Mouse (Mus musculus): Measurements from ENCODE around the gene Lce1c. TPM values are rescaled to one million over a fixed set of nuclear protein-coding genes. Genes with fewer than 3 reads are reported as not detected.
A peak's percentile ranks its signal among the peaks of the same experiment; 100 is the strongest.
"Not testable (repeated sequence)": the region's sequence is repeated elsewhere in the genome, so short reads cannot be mapped to it uniquely, and the experiment has no call there.

Gene Lce1c
- polyA plus RNA-seq, 1 experiment from 2014 or later: not detected

DNA sequence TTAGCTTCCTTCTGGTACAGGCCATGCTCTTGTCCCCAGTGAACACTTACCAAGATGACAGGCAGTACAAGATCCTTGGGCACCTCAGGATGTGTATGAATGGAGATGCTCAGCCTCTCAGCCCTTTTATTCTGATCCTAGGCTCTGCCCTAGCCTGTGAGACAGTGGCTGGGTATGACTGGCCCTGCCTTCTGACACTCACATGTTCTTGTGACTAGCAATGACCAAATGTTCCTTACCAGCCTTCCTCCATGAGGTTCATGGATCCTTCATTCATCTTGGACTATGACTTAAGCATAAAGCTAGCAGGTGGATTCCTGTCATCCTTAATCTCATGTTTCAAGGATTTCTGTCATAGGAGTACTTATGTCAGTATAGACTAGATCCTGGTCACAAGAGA lies 8.8 kb upstream of the Lce1c start, which contains the start of gene Lce1a2:
Gene Lce1a2, minus strand, starts transcription at position 101 of the 400 bp plus-strand sequence.
- Histone ChIP-seq H3K4me1 (ENCODE audit: insufficient read depth) (no peaks in the 10 kb centered on the region), H3K36me3 (replicated peaks; ENCODE audit: insufficient read depth, low read length) (no peaks in the 10 kb centered on the region), H3K27ac (ENCODE audit: low read depth) (no peak within 1 kb of the TSS), H3K9ac (replicated peaks) (no peak within 1 kb of the TSS), H3K9me3 (ENCODE audit: low read length) (no peaks in the 10 kb centered on the region), H3K4me2 (ENCODE audit: low read depth, low read length) (no peak within 1 kb of the TSS), H3K4me3 (ENCODE audit: low read depth, low read length) (no peak within 1 kb of the TSS), H3K27me3 (ENCODE audit: insufficient read depth, low read length) (no peaks in the 10 kb centered on the region)
- DNase-seq (no peak), ATAC-seq (no peak)
- TF ChIP-seq EP300 (IDR thresholded peaks at IDR 0.05; ENCODE audit: low read depth): no peak
- no peak for TF ChIP-seq CTCF (IDR thresholded peaks at IDR 0.05; ENCODE audit: low read depth)

DNA sequence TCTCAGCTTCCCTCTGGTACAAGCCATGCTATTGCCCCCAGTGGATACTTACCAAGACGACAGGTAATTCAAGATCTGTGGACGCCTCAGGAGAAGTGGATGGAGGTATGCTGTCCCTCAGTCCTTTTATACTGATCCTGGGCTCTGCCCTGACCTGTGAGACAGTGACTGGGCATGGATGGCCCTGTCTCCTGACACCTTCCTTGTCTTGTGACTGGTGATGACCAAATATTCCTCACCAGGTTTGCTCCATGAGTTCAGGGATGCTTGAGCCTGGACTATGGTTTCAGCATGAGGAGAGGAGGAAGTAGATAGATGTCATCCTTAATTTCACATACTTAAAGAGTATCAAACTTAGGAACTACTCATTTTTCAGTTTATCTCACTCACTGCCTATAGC lies 8.1 kb downstream of the Lce1c start, which contains the start of gene Lce1d:
Gene Lce1d, minus strand, starts transcription at position 101 of the 400 bp plus-strand sequence.
- DNase-seq: no peak
- H3K27me3 ChIP-seq (ENCODE audit: insufficient read depth, low read length): no peaks in the 10 kb centered on the region
- no peaks in the 10 kb centered on the region for H3K36me3 ChIP-seq (replicated peaks; ENCODE audit: insufficient read depth, low read length)
- H3K4me1 ChIP-seq (ENCODE audit: insufficient read depth): no peaks in the 10 kb centered on the region
- no peak within 1 kb of the TSS for H3K4me3 ChIP-seq (ENCODE audit: low read depth, low read length)
- ATAC-seq: no peak
- H3K4me2 ChIP-seq (ENCODE audit: low read depth, low read length): no peak within 1 kb of the TSS
- no peak within 1 kb of the TSS for H3K9ac ChIP-seq (replicated peaks)
- no peaks in the 10 kb centered on the region for H3K9me3 ChIP-seq (ENCODE audit: low read length)
- 54% methylated on average over 2 of the region's 2 CpGs for WGBS (ENCODE audit: insufficient replicate concordance)
- TF ChIP-seq CTCF (IDR thresholded peaks at IDR 0.05; ENCODE audit: low read depth) (no peak), EP300 (IDR thresholded peaks at IDR 0.05; ENCODE audit: low read depth) (no peak)
- no peak within 1 kb of the TSS for H3K27ac ChIP-seq (ENCODE audit: low read depth)

DNA sequence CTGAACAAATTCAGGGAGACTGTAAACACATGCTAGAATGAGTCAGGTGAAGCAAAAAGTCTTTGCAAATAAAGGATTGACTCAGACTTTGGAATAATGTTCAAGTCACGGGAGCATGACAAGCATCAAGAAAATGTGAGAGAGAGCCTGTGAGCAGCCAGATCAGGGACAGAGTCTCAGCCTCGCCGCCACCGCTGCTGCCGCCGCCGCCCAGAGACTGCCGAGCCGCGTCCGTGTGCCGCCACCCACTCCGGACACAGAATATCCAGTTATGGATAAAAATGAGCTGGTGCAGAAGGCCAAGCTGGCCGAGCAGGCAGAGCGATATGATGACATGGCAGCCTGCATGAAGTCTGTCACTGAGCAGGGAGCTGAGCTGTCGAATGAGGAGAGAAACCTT lies 10.1 kb downstream of the Lce1c start:
- 65% methylated on average over 16 of the region's 16 CpGs for WGBS (ENCODE audit: insufficient replicate concordance)
- H3K9me3 ChIP-seq (ENCODE audit: low read length); DNase-seq; H3K36me3 ChIP-seq (replicated peaks; ENCODE audit: insufficient read depth, low read length); ATAC-seq; H3K4me1 ChIP-seq (ENCODE audit: insufficient read depth); H3K27ac ChIP-seq (ENCODE audit: low read depth); H3K9ac ChIP-seq (replicated peaks); H3K4me3 ChIP-seq (ENCODE audit: low read depth, low read length); H3K27me3 ChIP-seq (ENCODE audit: insufficient read depth, low read length); H3K4me2 ChIP-seq (ENCODE audit: low read depth, low read length): not testable (repeated sequence)

DNA sequence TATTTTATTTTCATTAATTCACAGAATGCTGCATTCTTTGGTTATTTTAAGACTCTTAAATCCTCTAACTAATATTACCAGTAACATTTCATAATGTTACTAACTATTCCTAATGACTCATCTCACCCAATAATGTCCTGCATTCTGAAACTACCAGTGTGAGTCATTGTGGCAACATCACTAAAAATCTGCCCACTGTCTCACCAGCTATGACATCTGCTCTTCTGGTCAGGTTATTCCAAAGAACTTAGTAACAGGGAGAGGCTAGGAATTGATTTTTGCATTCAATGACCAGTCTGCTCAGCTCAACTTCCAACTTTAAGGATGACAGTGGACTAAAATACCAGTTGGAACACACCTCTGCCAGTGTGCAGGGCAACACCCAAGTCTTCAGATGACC lies 12.6 kb downstream of the Lce1c start:
- ATAC-seq: no peak
- no peak for DNase-seq
- TF ChIP-seq EP300 (IDR thresholded peaks at IDR 0.05; ENCODE audit: low read depth) (no peak), CTCF (IDR thresholded peaks at IDR 0.05; ENCODE audit: low read depth) (no peak)

DNA sequence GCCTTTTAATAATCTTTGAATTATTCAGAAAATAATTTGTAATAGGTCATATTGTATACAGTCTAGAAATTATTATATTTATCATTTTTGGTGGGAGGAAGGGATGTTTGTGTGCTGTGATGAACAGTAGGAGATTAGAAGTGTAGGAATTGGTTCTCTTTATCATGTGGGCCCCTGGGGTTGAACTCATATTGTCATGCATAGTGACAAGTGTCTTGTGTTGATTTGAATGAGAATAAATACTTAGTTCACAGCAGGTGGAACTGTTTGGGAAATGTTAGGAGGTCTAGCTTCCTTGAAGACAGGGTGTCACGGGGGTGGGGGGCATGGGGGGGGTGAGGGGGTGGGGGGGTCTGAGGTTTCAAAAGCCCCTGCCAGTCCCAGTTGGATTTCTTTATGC lies 15.6 kb downstream of the Lce1c start:
- Histone ChIP-seq H3K9ac (replicated peaks) (no peak overlapping the region), H3K4me3 (ENCODE audit: low read depth, low read length) (no peak overlapping the region), H3K27ac (ENCODE audit: low read depth) (no peak overlapping the region), H3K9me3 (ENCODE audit: low read length) (no peaks in the 10 kb centered on the region), H3K4me2 (ENCODE audit: low read depth, low read length) (no peak overlapping the region), H3K4me1 (ENCODE audit: insufficient read depth) (no peaks in the 10 kb centered on the region), H3K36me3 (replicated peaks; ENCODE audit: insufficient read depth, low read length) (no peaks in the 10 kb centered on the region), H3K27me3 (ENCODE audit: insufficient read depth, low read length) (no peaks in the 10 kb centered on the region)
- DNase-seq (no peak), ATAC-seq (no peak)
- TF ChIP-seq EP300 (IDR thresholded peaks at IDR 0.05; ENCODE audit: low read depth): no peak
- no peak for TF ChIP-seq CTCF (IDR thresholded peaks at IDR 0.05; ENCODE audit: low read depth)
- WGBS (ENCODE audit: insufficient replicate concordance): 8% methylated on average over 1 of the region's 1 CpGs

More for the DNA sequence above, 12.6 kb downstream of the Lce1c start:
- Histone ChIP-seq H3K9me3 (ENCODE audit: low read length) (no peaks in the 10 kb centered on the region), H3K4me2 (ENCODE audit: low read depth, low read length) (no peak overlapping the region), H3K27me3 (ENCODE audit: insufficient read depth, low read length) (no peaks in the 10 kb centered on the region), H3K4me1 (ENCODE audit: insufficient read depth) (no peaks in the 10 kb centered on the region), H3K36me3 (replicated peaks; ENCODE audit: insufficient read depth, low read length) (no peaks in the 10 kb centered on the region), H3K9ac (replicated peaks) (no peak overlapping the region), H3K4me3 (ENCODE audit: low read depth, low read length) (no peak overlapping the region), H3K27ac (ENCODE audit: low read depth) (no peak overlapping the region)

DNA sequence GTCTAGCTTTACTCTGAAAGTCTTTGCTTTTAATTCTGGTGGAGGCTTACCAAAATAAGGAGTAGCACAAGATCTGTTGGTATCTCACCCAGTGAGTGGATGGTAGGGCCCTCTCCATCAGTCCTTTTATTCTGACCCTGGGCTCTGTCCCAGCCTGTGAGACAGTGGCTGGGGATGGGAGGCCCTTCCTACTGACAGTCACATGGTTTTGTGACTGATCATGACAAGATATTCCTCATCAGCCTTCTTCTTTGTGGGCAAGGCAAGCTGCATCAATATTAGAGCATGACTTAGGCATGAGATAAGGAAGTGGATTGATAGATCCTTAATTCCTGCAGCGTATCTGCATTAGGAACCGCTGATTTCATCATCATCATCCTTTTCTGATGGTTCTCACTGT lies 29.9 kb downstream of the Lce1c start, which contains the start of gene Lce1e:
Gene Lce1e, minus strand, starts transcription at position 101 of the 400 bp plus-strand sequence.
- DNase-seq (no peak), ATAC-seq (no peak)
- Histone ChIP-seq H3K4me2 (ENCODE audit: low read depth, low read length) (no peak within 1 kb of the TSS), H3K27ac (ENCODE audit: low read depth) (no peak within 1 kb of the TSS), H3K36me3 (replicated peaks; ENCODE audit: insufficient read depth, low read length) (no peaks in the 10 kb centered on the region), H3K9me3 (ENCODE audit: low read length) (no peaks in the 10 kb centered on the region), H3K4me1 (ENCODE audit: insufficient read depth) (no peaks in the 10 kb centered on the region), H3K9ac (replicated peaks) (no peak within 1 kb of the TSS), H3K4me3 (ENCODE audit: low read depth, low read length) (no peak within 1 kb of the TSS), H3K27me3 (ENCODE audit: insufficient read depth, low read length) (no peaks in the 10 kb centered on the region)
- 70% methylated on average over 2 of the region's 2 CpGs for WGBS (ENCODE audit: insufficient replicate concordance)
- TF ChIP-seq CTCF (IDR thresholded peaks at IDR 0.05; ENCODE audit: low read depth) (no peak), EP300 (IDR thresholded peaks at IDR 0.05; ENCODE audit: low read depth) (no peak)

DNA sequence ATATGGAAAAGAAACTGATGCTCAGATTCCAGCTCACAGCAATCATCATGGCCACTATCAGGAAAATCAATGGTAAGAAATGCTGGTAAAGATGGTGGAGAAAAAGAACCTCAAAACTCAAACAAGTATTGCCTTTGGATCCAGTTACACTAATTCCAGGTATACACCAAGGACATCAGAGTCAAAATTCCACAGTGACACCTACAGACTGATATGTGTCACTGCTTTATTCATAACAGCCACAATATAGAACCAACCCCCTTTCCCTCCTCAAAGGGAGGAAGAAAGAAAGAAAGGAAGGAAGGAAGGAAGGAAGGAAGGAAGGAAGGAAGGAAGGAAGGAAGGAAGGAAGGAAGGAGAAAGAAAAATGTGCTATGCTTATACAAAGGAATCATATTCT lies 36.1 kb downstream of the Lce1c start:
- Histone ChIP-seq H3K4me1 (ENCODE audit: insufficient read depth) (no peaks in the 10 kb centered on the region), H3K9ac (replicated peaks) (no peak overlapping the region), H3K4me2 (ENCODE audit: low read depth, low read length) (no peak overlapping the region), H3K9me3 (ENCODE audit: low read length) (no peaks in the 10 kb centered on the region), H3K4me3 (ENCODE audit: low read depth, low read length) (no peak overlapping the region), H3K27me3 (ENCODE audit: insufficient read depth, low read length) (no peaks in the 10 kb centered on the region), H3K36me3 (replicated peaks; ENCODE audit: insufficient read depth, low read length) (no peaks in the 10 kb centered on the region), H3K27ac (ENCODE audit: low read depth) (no peak overlapping the region)
- TF ChIP-seq CTCF (IDR thresholded peaks at IDR 0.05; ENCODE audit: low read depth) (0 out of 2 replicates have a peak, but pooled peaks have one; percentile 10), EP300 (IDR thresholded peaks at IDR 0.05; ENCODE audit: low read depth) (no peak)
- DNase-seq (no peak), ATAC-seq (no peak)

Data from liver, postnatal 0 days (tissue).